Mouse (Mus musculus): ENCODE results near the gene Arfgap3.

DNA sequence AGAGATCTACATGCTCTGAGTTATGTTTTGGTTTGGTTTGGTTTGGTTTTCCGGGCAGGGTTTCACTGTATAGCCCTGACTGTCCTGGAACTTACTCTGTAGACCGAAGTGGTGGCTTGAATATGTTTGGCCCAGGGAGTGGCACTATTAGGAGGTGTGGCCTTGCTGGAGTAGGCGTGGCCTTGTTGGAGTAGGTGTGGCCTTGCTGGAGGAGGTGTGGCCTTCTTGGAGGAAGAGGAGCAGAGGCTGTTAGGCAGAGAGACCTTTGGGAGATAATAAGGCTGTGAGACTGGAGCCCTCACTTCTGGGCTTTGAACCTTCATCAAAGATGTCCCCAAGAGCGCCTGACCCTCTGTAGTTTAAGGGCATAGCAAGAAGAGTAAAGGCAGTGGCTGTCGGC, 71.5 kb downstream of the Arfgap3 start:
- TF ChIP-seq POLR2A (IDR thresholded peaks at IDR 0.05; ENCODE audit: insufficient read depth, low read depth, low read length), result no peak
- TF ChIP-seq CTCF (IDR thresholded peaks at IDR 0.05; ENCODE audit: insufficient read depth, low read depth, low read length), result no peak
